ENCODE assay signal across 30 mouse cellular contexts in the genomic region with DNA sequence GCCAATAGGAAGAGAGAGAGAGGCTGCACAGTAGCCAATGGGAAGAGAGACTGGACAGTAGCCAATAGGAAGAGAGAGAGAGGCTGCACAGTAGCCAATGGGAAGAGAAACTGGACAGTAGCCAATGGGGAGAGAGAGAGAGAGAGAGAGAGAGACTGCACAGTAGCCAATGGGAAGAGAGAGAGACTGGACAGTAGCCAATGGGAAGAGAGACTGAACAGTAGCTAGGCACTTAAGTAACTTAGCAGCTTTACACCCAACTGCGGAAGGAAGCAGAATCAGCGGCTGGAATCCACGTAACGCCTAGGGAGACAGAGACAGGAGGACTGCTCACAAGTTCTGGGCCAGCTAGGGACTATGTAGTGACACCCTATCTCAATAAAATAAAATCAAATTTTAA. TPM values are rescaled to one million over a fixed set of nuclear protein-coding genes. Genes with fewer than 3 reads are reported as not detected.
DNase-seq lines count a peak whose midpoint lies in the region; ATAC-seq and TF ChIP-seq lines count a peak whose summit lies in the region.
"Had no signal": no experiment of that assay in that cellular context is flagged by ENCODE, and none has a peak within 500 bp of the region (broad histone marks: within the 10 kb centered on the region; RNA-seq: fewer than 3 reads in every experiment).

No protein-coding gene starts in this region.

- no peaks in the 10 kb centered on the region for H3K79me2 ChIP-seq in heart, adult 2 months (replicated peaks; ENCODE audit: control insufficient read depth, insufficient read depth, low read length)

- H3K4me1 ChIP-seq in heart, adult 2 months (ENCODE audit: control insufficient read depth, insufficient read depth, low read length): no peaks in the 10 kb centered on the region
- H3K4me1 ChIP-seq in limb, embryonic 10.5 days: peaks cover under 1% of the 10 kb centered on the region
- H3K4me1 ChIP-seq: forebrain, embryonic 12.5 days; hindbrain, embryonic 10.5 days had no signal

- DNase-seq in heart, adult 11 months: peak; percentile 86
- DNase-seq in heart, adult 2 months: no peak
- DNase-seq in 416B (ENCODE audit: low read depth): peak; percentile 43
- peak; percentile 87 for DNase-seq in R1 (ENCODE audit: low read depth, low spot score)
- no peak for DNase-seq in limb, embryonic 10.5 days (ENCODE audit: low spot score)
- no peak for DNase-seq in frontal cortex, postnatal 10 days (ENCODE audit: low spot score in 2 of 2)
- DNase-seq: adrenal gland, postnatal 10 days; cerebellum, adult 11-12 months; cerebellum, adult 9-11 months; forebrain, postnatal 0 days; gastrocnemius, postnatal 10 days; heart, adult 18-20 months; heart, postnatal 14 days; kidney, adult 2 months; kidney, postnatal 36 days; layer of hippocampus, postnatal 36 days; left cerebral cortex, postnatal 4 days; liver, postnatal 0 days; lung, postnatal 36 days; midbrain, embryonic 14.5 days had no signal

- no peak for TF ChIP-seq EP300 in heart, adult 2 months (IDR thresholded peaks at IDR 0.05; ENCODE audit: insufficient read depth, low read depth, low read length)

- H3K27ac ChIP-seq in heart, adult 2 months: no peak overlapping the region
- no peak overlapping the region for H3K27ac ChIP-seq in limb, embryonic 10.5 days
- H3K27ac ChIP-seq: embryonic facial prominence, embryonic 13.5 days; forebrain, embryonic 12.5 days; hindbrain, embryonic 10.5 days; hindbrain, postnatal 0 days; intestine, embryonic 15.5 days; limb, embryonic 15.5 days had no signal

- no peak overlapping the region for H3K4me3 ChIP-seq in heart, adult 2 months
- no peak overlapping the region for H3K4me3 ChIP-seq in limb, embryonic 10.5 days
- H3K4me3 ChIP-seq: embryonic facial prominence, embryonic 13.5 days; erythroblast, embryonic 14.5 days; forebrain, embryonic 12.5 days; hindbrain, embryonic 10.5 days; intestine, embryonic 15.5 days; limb, embryonic 15.5 days; megakaryocyte, embryonic 14.5 days had no signal

- H3K36me3 ChIP-seq in heart, adult 2 months (ENCODE audit: control insufficient read depth, insufficient read depth, low read length): no peaks in the 10 kb centered on the region
- no peaks in the 10 kb centered on the region for H3K36me3 ChIP-seq in limb, embryonic 10.5 days
- H3K36me3 ChIP-seq: embryonic facial prominence, embryonic 13.5 days; forebrain, embryonic 12.5 days; hindbrain, embryonic 10.5 days; intestine, embryonic 15.5 days; limb, embryonic 15.5 days had no signal

- no peak for TF ChIP-seq CTCF in heart, adult 2 months (IDR thresholded peaks at IDR 0.05)

- intact Hi-C loops in heart, adult 2 months (cut with DNase I): no loop called here

- 54% methylated on average over 4 of the region's 4 CpGs for WGBS in heart, adult 2 months
- 91% methylated on average over 4 of the region's 4 CpGs for WGBS in limb, embryonic 10.5 days

- no peaks in the 10 kb centered on the region for H3K27me3 ChIP-seq in heart, adult 2 months (ENCODE audit: control insufficient read depth, insufficient read depth, low read length)
- no peaks in the 10 kb centered on the region for H3K27me3 ChIP-seq in limb, embryonic 10.5 days (ENCODE audit: low read depth, poor library complexity, severe bottlenecking)
- H3K27me3 ChIP-seq: embryonic facial prominence, embryonic 13.5 days; forebrain, embryonic 12.5 days; intestine, embryonic 15.5 days; limb, embryonic 15.5 days had no signal

- ATAC-seq in megakaryocyte progenitor cell, adult 5-6 weeks (replicated peaks; ENCODE audit: poor library complexity): peak; percentile 43
- ATAC-seq: forebrain, postnatal 0 days; hindbrain, postnatal 0 days; intestine, embryonic 15.5 days; liver, postnatal 0 days had no signal

- H3K9ac ChIP-seq in heart, adult 2 months (ENCODE audit: low read depth, low read length): no peak overlapping the region
- H3K9ac ChIP-seq: embryonic facial prominence, embryonic 13.5 days; forebrain, embryonic 12.5 days; forebrain, postnatal 0 days; intestine, embryonic 15.5 days; limb, embryonic 15.5 days; liver, postnatal 0 days had no signal

- H3K9me3 ChIP-seq in limb, embryonic 10.5 days (replicated peaks): no peaks in the 10 kb centered on the region
- H3K9me3 ChIP-seq: embryonic facial prominence, embryonic 13.5 days; forebrain, embryonic 12.5 days; hindbrain, embryonic 10.5 days; intestine, embryonic 15.5 days; limb, embryonic 15.5 days had no signal

- TF ChIP-seq POLR2A in heart, adult 2 months (IDR thresholded peaks at IDR 0.05; ENCODE audit: insufficient read depth, low read depth, low read length): no peak

RNA-seq across cellular contexts. Expression of a gene that starts 29.4 kb away (rescaled TPM):
- total RNA-seq in heart, adult 2 months (2021): 100 to 1,000 TPM in 1 of 2 experiments, 10 to 100 TPM in 1; 86.6 to 107 TPM
- polyA plus RNA-seq in heart, adult 2 months (2012; rRNA removed): 176 and 204 TPM in 2 replicates
- not detected in 2 replicates for total RNA-seq in megakaryocyte progenitor cell, adult 5-6 weeks (2015)
- total RNA-seq in megakaryocyte progenitor cell, adult 5-6 weeks (2017): not detected in 2 replicates
- polyA plus RNA-seq in limb, embryonic 10.5 days (2016; fragmentation: Nextera tagmentation; extraction: Ambion mirVana): 30.1 and 62.7 TPM in 2 replicates
- total RNA-seq: common myeloid progenitor, adult 5-6 weeks had no signal

RNA-seq across cellular contexts. Expression of a gene that starts 35.2 kb away (rescaled TPM):
- under 1 TPM; 0.63 to 0.66 TPM for total RNA-seq in heart, adult 2 months (2021)
- polyA plus RNA-seq in heart, adult 2 months (2012; rRNA removed): 0.76 and 1.2 TPM in 2 replicates
- total RNA-seq in megakaryocyte progenitor cell, adult 5-6 weeks (2015): 7.2 and 7.9 TPM in 2 replicates
- total RNA-seq in megakaryocyte progenitor cell, adult 5-6 weeks (2017): 10.7 and 12.5 TPM in 2 replicates
- polyA plus RNA-seq in limb, embryonic 10.5 days (2016; fragmentation: Nextera tagmentation; extraction: Ambion mirVana): 104 and 109 TPM in 2 replicates

RNA-seq across cellular contexts. Expression of a gene that starts 53.2 kb away (rescaled TPM):
- total RNA-seq in heart, adult 2 months (2021): under 1 TPM; 0.55 to 0.84 TPM
- polyA plus RNA-seq in heart, adult 2 months (2012; rRNA removed): 0.59 and 1.7 TPM in 2 replicates
- total RNA-seq in megakaryocyte progenitor cell, adult 5-6 weeks (2015): 0.42 and 3.0 TPM in 2 replicates
- total RNA-seq in megakaryocyte progenitor cell, adult 5-6 weeks (2017): 1.2 TPM in 1 of 2 replicates, not detected in the other
- polyA plus RNA-seq in limb, embryonic 10.5 days (2016; fragmentation: Nextera tagmentation; extraction: Ambion mirVana): 9.4 and 10.7 TPM in 2 replicates
- total RNA-seq: common myeloid progenitor, adult 5-6 weeks had no signal

RNA-seq across cellular contexts. Expression of a gene that starts 58.3 kb away (rescaled TPM):
- total RNA-seq in heart, adult 2 months (2021): 100 to 1,000 TPM; 104 to 116 TPM
- polyA plus RNA-seq in heart, adult 2 months (2012; rRNA removed): 64.4 and 119 TPM in 2 replicates
- 377 and 404 TPM in 2 replicates for total RNA-seq in megakaryocyte progenitor cell, adult 5-6 weeks (2015)
- 204 and 210 TPM in 2 replicates for total RNA-seq in megakaryocyte progenitor cell, adult 5-6 weeks (2017)
- polyA plus RNA-seq in limb, embryonic 10.5 days (2016; fragmentation: Nextera tagmentation; extraction: Ambion mirVana): 182 and 204 TPM in 2 replicates

Comparison
In these comparisons a context has a peak if more than half of its experiments do, and no peak if none do; other contexts are left out.
1. DNase-seq: peak in heart, adult 11 months (single experiment), 416B (single experiment) and R1 (single experiment); none in heart, adult 2 months (0 of 2), limb, embryonic 10.5 days (single experiment) and frontal cortex, postnatal 10 days (0 of 2).
2. RNA of a gene that starts 29.4 kb away (total RNA-seq): 86.6 to 107 TPM in heart, adult 2 months; not detected in megakaryocyte progenitor cell, adult 5-6 weeks; every median in the first group is over 10 times any median in the second.
3. RNA of a gene that starts 35.2 kb away (total RNA-seq): 7.2 to 12.5 TPM in megakaryocyte progenitor cell, adult 5-6 weeks; 0.63 to 0.66 TPM in heart, adult 2 months; every median in the first group is over 4 times any median in the second.